Mouse (Mus musculus): ENCODE results near the gene Coa5. TPM values are rescaled to one million over a fixed set of nuclear protein-coding genes. Genes with fewer than 3 reads are reported as not detected.

Coa5 gene
- total RNA-seq, 1 experiment from 2014 or later = 78.6 TPM

- ATAC-seq (replicated peaks in 1 of 2; ENCODE audit: insufficient read depth in 1 of 2, low FRiP score in 2 of 2, low TSS enrichment in 1 of 2, low read depth in 1 of 2, poor library complexity in 2 of 2, severe bottlenecking in 2 of 2) = no peak
Observed at GRCm38 (mm10) chr1:37386448-37386971, 43.4 kb downstream of the Coa5 start.

- no peak for ATAC-seq (replicated peaks in 1 of 2; ENCODE audit: insufficient read depth in 1 of 2, low FRiP score in 2 of 2, low TSS enrichment in 1 of 2, low read depth in 1 of 2, poor library complexity in 2 of 2, severe bottlenecking in 2 of 2)
Observed at GRCm38 (mm10) chr1:37384304-37384703, 45.6 kb downstream of the Coa5 start.

GRCm38 (mm10) chr1:37380913-37381312 is 49.0 kb downstream of the Coa5 start:
- no peak for ATAC-seq (replicated peaks in 1 of 2; ENCODE audit: insufficient read depth in 1 of 2, low FRiP score in 2 of 2, low TSS enrichment in 1 of 2, low read depth in 1 of 2, poor library complexity in 2 of 2, severe bottlenecking in 2 of 2)

- ATAC-seq (replicated peaks in 1 of 2; ENCODE audit: insufficient read depth in 1 of 2, low FRiP score in 2 of 2, low TSS enrichment in 1 of 2, low read depth in 1 of 2, poor library complexity in 2 of 2, severe bottlenecking in 2 of 2) = no peak
Observed at GRCm38 (mm10) chr1:37379536-37379935, 50.4 kb downstream of the Coa5 start.

- ATAC-seq (replicated peaks in 1 of 2; ENCODE audit: insufficient read depth in 1 of 2, low FRiP score in 2 of 2, low TSS enrichment in 1 of 2, low read depth in 1 of 2, poor library complexity in 2 of 2, severe bottlenecking in 2 of 2) = no peak
Observed at GRCm38 (mm10) chr1:37378095-37378494, 51.8 kb downstream of the Coa5 start.

- ATAC-seq (replicated peaks in 1 of 2; ENCODE audit: insufficient read depth in 1 of 2, low FRiP score in 2 of 2, low TSS enrichment in 1 of 2, low read depth in 1 of 2, poor library complexity in 2 of 2, severe bottlenecking in 2 of 2) = no peak
Observed at GRCm38 (mm10) chr1:37376751-37377150, 53.2 kb downstream of the Coa5 start.

GRCm38 (mm10) chr1:37376177-37376576 is 53.7 kb downstream of the Coa5 start:
- ATAC-seq (replicated peaks in 1 of 2; ENCODE audit: insufficient read depth in 1 of 2, low FRiP score in 2 of 2, low TSS enrichment in 1 of 2, low read depth in 1 of 2, poor library complexity in 2 of 2, severe bottlenecking in 2 of 2) = no peak

GRCm38 (mm10) chr1:37368768-37369385 is 61.0 kb downstream of the Coa5 start:
- ATAC-seq (replicated peaks in 1 of 2; ENCODE audit: insufficient read depth in 1 of 2, low FRiP score in 2 of 2, low TSS enrichment in 1 of 2, low read depth in 1 of 2, poor library complexity in 2 of 2, severe bottlenecking in 2 of 2) = no peak

GRCm38 (mm10) chr1:37368125-37368524 is 61.8 kb downstream of the Coa5 start:
- ATAC-seq (replicated peaks in 1 of 2; ENCODE audit: insufficient read depth in 1 of 2, low FRiP score in 2 of 2, low TSS enrichment in 1 of 2, low read depth in 1 of 2, poor library complexity in 2 of 2, severe bottlenecking in 2 of 2) = no peak

Other genes starting within 250 kb of the Coa5 start
- not detected in 2 replicates for gene Cnga3, start 215.7 kb downstream of the Coa5 start, total RNA-seq (2017)
- 10.1 and 10.3 TPM in 2 replicates for gene Inpp4a, start 130.2 kb downstream of the Coa5 start, total RNA-seq (2017)
- gene Unc50, start within 50 bp of the Coa5 start, total RNA-seq (2017) = 33.2 and 56.7 TPM in 2 replicates
- 22.9 and 28.3 TPM in 2 replicates for gene Mgat4a, start 110.9 kb upstream of the Coa5 start, total RNA-seq (2017)

Measured in hematopoietic stem cell, adult 5-6 weeks (primary cell).